Mouse (Mus musculus) testis, adult 2 months (tissue): ENCODE results near the gene Tpd52l2. TPM values are rescaled to one million over a fixed set of nuclear protein-coding genes. Genes with fewer than 3 reads are reported as not detected.

Experiments used
- H3K27ac ChIP-seq: fragments of 200-500 bp; 2 replicates; pipeline ENCODE4 v1.5.1; 2012; ENCODE audit warnings: low read depth, low read length; ENCODE audit not compliant: control insufficient read depth, insufficient read depth
- H3K27me3 ChIP-seq: fragments of 200-500 bp; 2 replicates; pipeline ENCODE4 v1.6.1; 2012; ENCODE audit warnings: mild to moderate bottlenecking, low read length, moderate library complexity; ENCODE audit not compliant: control insufficient read depth, insufficient read depth
- H3K36me3 ChIP-seq: fragments of 200-500 bp; 2 replicates; pipeline ENCODE4 v1.6.1; 2012; ENCODE audit warnings: mild to moderate bottlenecking, low read length; ENCODE audit not compliant: control insufficient read depth, insufficient read depth
- H3K4me1 ChIP-seq: fragments of 200-500 bp; 2 replicates; pipeline ENCODE4 v1.6.1; 2012; ENCODE audit warnings: low read length; ENCODE audit not compliant: control insufficient read depth, insufficient read depth
- H3K4me3 ChIP-seq: fragments of 200-500 bp; 2 replicates; pipeline ENCODE4 v1.5.1; 2012; ENCODE audit warnings: low read depth, mild to moderate bottlenecking, low read length, moderate library complexity, mixed read lengths; ENCODE audit not compliant: control insufficient read depth
- CTCF ChIP-seq: fragments of 200-500 bp; IDR thresholded peaks from 2 replicates; pipeline ENCODE4 v1.5.1; 2012; ENCODE audit warnings: low read depth, mild to moderate bottlenecking, inconsistent platforms, low read length, moderate library complexity; ENCODE audit not compliant: control insufficient read depth, insufficient read depth, insufficient replicate concordance
- POLR2A ChIP-seq: fragments of 200-500 bp; IDR thresholded peaks from 2 replicates; pipeline ENCODE4 v1.6.1; 2012; ENCODE audit warnings: low read depth, mild to moderate bottlenecking, inconsistent platforms, low read length, moderate library complexity; ENCODE audit not compliant: control insufficient read depth
- polyA plus RNA-seq: library from polyadenylated mRNA; depleted of rRNA; stranded (reverse); fragments of >200 nt; gene quantifications from 2 replicates; pipeline ENCODE4 v1.2.3, GENCODE M21; 2012

Gene Tpd52l2
- polyA plus RNA-seq, 1 experiment: 17.5 TPM

- H3K36me3 ChIP-seq: no peaks in the 10 kb centered on the region
- TF ChIP-seq POLR2A (no peak), CTCF (no peak)
- no peak overlapping the region for H3K27ac ChIP-seq
- H3K4me1 ChIP-seq: no peaks in the 10 kb centered on the region
- H3K4me3 ChIP-seq: no peak overlapping the region
- no peaks in the 10 kb centered on the region for H3K27me3 ChIP-seq
These were observed 24.6 kb upstream of the Tpd52l2 start for GRCm38 (mm10) chr2:181472256-181472827.

DNA sequence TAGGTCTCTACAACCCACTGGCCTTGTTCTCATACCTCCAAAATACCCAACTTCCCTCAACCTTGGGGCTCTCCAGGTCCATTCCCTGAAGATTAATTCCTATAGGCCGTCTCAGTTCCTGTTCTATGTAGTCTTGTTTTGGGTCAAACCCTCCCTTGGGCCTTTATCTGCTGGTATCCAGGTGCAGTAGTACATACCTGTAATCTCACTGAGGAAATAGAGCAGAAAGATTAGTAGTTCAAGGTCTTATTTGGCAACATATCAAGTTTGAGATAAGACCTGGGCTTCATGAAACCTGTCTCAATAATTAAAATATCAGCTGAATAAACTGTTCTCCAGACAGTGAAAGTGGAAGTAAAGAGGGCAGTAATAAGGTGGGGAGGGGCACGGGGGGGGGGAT lies 13.8 kb upstream of the Tpd52l2 start:
- TF ChIP-seq CTCF (no peak), POLR2A (no peak)
- peaks cover 6% of the 10 kb centered on the region for H3K4me1 ChIP-seq
- no peaks in the 10 kb centered on the region for H3K27me3 ChIP-seq
- no peak overlapping the region for H3K27ac ChIP-seq
- no peak overlapping the region for H3K4me3 ChIP-seq
- H3K36me3 ChIP-seq: no peaks in the 10 kb centered on the region

- 0 out of 2 replicates have a peak overlapping the region, but pooled peaks have one; percentile 32 for H3K27ac ChIP-seq
These were observed 13.2 kb upstream of the Tpd52l2 start for GRCm38 (mm10) chr2:181483562-181484318.

DNA sequence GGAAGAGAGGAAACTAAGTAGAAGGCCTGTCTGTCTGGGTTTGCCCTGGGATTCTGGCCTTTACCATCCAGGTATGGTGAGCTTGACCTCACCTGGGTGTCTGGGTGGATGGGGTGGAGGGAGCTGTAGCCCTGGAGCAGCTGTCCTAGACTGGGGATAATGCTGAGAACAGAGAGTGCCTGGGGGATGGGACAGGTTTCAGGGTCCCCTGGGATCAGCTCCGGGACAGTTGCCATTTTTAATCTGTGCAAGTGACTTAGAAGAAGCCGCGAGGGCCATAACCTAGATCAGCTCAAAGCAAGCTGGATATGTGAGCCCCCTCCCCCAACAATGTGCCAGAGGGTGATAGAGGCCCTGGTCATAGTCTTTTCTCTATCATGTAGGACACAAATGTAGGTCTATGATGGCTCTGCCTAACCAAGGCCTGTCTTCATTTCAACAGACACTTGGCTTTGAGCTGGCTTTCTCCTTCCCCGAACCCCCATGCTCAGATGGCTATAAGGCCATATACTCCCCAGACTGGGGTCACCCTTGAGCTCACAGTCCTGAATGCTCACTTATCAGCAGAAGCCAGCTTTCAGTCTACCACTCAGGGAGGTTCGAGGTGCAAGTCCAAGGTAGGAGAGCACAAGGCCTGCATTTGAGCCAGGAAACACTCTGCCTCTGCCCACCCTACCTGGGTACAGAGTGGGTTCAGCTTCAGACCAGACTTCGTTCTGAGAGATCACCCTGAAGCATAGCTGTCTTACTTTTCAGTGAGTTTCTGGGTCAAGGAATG lies 12.3 kb upstream of the Tpd52l2 start:
- H3K27ac ChIP-seq: no peak overlapping the region
- TF ChIP-seq CTCF (no peak), POLR2A (no peak)
- H3K27me3 ChIP-seq: no peaks in the 10 kb centered on the region
- no peak overlapping the region for H3K4me3 ChIP-seq
- peaks cover 6% of the 10 kb centered on the region for H3K4me1 ChIP-seq
- no peaks in the 10 kb centered on the region for H3K36me3 ChIP-seq

More at GRCm38 (mm10) chr2:181483562-181484318, 13.2 kb upstream of the Tpd52l2 start:
- H3K36me3 ChIP-seq: no peaks in the 10 kb centered on the region
- peaks cover 6% of the 10 kb centered on the region for H3K4me1 ChIP-seq
- TF ChIP-seq CTCF (no peak), POLR2A (no peak)
- no peak overlapping the region for H3K4me3 ChIP-seq
- no peaks in the 10 kb centered on the region for H3K27me3 ChIP-seq

GRCm38 (mm10) chr2:181485741-181486140 lies 11.2 kb upstream of the Tpd52l2 start:
- Histone ChIP-seq H3K27me3 (no peaks in the 10 kb centered on the region), H3K4me1 (peaks cover 6% of the 10 kb centered on the region), H3K4me3 (no peak overlapping the region), H3K36me3 (no peaks in the 10 kb centered on the region), H3K27ac (no peak overlapping the region)
- TF ChIP-seq CTCF: no peak
- no peak for TF ChIP-seq POLR2A

DNA sequence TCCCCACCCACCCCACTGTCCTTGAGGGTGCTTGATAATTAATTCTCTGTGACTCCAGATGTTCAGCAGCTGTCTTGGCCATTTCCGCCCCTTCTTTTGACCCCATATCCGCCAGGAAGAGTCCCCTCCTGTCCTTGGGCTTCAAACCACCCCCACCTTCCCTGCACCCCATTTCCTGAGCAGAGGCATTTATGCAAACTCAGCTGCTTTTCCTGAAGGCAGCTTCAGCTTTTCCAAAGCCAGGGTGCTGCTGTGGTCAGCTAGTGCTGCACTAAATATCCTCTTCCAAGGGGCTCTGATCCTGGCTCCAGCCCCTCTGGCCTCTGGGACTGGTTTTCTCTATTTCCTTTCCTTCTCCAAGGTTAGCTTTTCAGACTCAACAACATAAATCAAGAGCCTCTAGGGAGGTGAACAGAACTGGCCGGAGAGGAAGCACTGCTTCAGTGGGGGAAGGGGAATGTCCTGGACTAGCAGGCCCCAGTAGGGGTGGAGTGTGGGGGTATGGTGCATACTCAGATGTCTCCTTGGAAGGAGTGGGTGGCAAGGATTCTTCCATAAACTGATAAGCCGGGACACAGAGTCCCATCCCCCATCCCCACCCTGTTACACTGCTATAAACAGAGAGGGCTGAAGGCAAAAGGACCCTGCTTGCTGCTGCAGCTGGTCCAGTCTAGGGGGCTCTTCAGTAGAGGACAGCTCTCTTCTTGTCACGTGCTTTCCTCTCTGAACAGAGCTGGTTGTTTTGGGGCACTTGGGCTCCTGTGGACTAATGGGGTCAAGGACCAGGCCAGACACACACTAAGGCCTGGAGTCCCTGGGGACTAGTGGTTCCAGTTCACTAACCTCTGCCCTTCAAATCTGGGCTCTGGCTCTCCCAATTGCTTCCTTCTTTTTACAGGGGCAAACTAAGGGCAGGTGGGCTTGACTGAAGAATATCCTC lies 9.3 kb upstream of the Tpd52l2 start:
- no peak for TF ChIP-seq CTCF
- no peak for TF ChIP-seq POLR2A
- Histone ChIP-seq H3K27ac (peak overlapping the region; percentile 60), H3K27me3 (no peaks in the 10 kb centered on the region), H3K4me1 (peaks cover 8% of the 10 kb centered on the region), H3K36me3 (no peaks in the 10 kb centered on the region), H3K4me3 (no peak overlapping the region)

DNA sequence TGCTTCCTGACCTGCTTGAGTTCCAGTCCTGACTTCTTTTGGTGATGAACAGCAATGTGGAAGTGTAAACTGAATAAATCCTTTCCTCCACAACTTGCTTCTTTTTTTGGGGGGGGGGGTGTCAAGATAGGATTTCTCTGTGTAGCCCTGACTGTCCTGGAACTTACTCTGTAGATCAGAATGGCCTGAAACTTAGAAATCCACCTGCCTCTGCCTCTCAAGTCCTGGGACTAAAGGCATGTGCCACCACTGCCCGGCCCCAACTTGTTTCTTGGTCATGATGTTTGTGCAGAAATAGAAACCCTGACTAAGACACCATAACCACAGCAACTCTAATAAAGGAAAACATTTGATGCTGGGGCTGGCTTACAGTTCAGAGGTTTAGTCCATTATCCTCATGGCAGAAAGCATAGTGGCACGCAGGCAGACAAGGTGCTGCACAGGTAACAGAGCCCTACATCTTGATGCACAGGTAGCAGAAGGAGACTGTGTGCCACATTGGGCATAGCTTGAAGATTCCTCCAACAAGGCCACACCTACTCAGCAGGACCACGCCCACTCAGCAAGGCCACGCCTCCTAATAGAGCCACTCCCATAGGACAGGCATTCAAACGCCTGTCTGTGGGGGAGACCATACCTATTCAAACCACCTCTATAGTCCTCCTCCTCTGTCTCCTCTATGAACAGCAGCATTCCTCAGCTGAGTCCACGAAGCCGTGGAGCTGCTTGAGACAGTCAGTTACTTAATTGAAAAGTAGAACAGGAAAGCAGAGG lies 5.3 kb upstream of the Tpd52l2 start:
- no peak overlapping the region for H3K27ac ChIP-seq
- H3K36me3 ChIP-seq: no peaks in the 10 kb centered on the region
- peak; percentile 33; the same call in 1 of the 2 replicates for TF ChIP-seq POLR2A
- TF ChIP-seq CTCF: no peak
- H3K4me3 ChIP-seq: peak overlapping the region; percentile 77
- H3K27me3 ChIP-seq: no peaks in the 10 kb centered on the region
- peaks cover 12% of the 10 kb centered on the region for H3K4me1 ChIP-seq
